14 mouse cellular contexts compared by ENCODE assay signal in the genomic region with DNA sequence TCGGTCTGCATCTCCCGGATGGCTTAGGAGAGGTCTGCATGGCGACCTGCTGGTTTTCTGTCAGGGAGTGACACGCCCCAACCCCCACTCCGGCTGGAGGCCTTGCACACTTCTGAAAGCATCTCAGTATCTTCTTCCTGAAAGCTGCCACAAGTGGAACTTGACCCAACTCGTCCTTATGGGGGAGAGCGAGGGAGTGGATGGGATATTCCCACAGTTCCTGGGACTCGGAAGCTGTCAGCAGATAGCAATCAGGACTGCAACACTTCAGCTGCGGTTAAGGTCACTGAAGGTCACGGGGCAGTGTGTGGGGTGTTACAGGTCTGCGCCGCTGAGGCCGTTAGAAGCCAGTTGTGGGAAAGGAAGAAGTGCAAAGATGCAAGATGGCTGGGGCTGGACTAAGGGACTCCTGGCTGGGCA. TPM values are rescaled to one million over a fixed set of nuclear protein-coding genes. Genes with fewer than 3 reads are reported as not detected.
DNase-seq lines count a peak whose midpoint lies in the region; ATAC-seq and TF ChIP-seq lines count a peak whose summit lies in the region.
"Had no signal": no experiment of that assay in that cellular context is flagged by ENCODE, and none has a peak within 500 bp of the region (broad histone marks: within the 10 kb centered on the region; RNA-seq: fewer than 3 reads in every experiment).

No protein-coding gene starts in this region.

- no peaks in the 10 kb centered on the region for H3K27me3 ChIP-seq in kidney, postnatal 0 days (ENCODE audit: insufficient read depth, low read length)
- H3K27me3 ChIP-seq in liver, embryonic 13.5 days, result no peaks in the 10 kb centered on the region
- H3K27me3 ChIP-seq: embryonic facial prominence, embryonic 12.5 days had no signal

- no peak for ATAC-seq in cerebellum, adult (ENCODE audit: insufficient number of reproducible peaks, low FRiP score, low TSS enrichment)
- ATAC-seq in kidney, postnatal 0 days (replicated peaks; ENCODE audit: low FRiP score, low read depth), result no peak
- no peak; the same call in 1 of the 2 replicates for ATAC-seq in liver, embryonic 13.5 days (ENCODE audit: low read depth)

- WGBS in kidney, postnatal 0 days, result 40% methylated on average over 13 of the region's 13 CpGs
- 27% methylated on average over 13 of the region's 13 CpGs for WGBS in liver, embryonic 13.5 days (ENCODE audit: insufficient replicate concordance)

- no peaks in the 10 kb centered on the region for H3K9me3 ChIP-seq in kidney, postnatal 0 days (replicated peaks; ENCODE audit: low read length)
- no peaks in the 10 kb centered on the region for H3K9me3 ChIP-seq in liver, embryonic 13.5 days (replicated peaks)
- H3K9me3 ChIP-seq: embryonic facial prominence, embryonic 12.5 days; forebrain, embryonic 12.5 days had no signal

- H3K4me1 ChIP-seq in kidney, postnatal 0 days (replicated peaks; ENCODE audit: insufficient read depth, low read length), result peaks cover 13% of the 10 kb centered on the region
- H3K4me1 ChIP-seq in liver, embryonic 13.5 days (replicated peaks), result peaks cover 82% of the 10 kb centered on the region

- TF ChIP-seq CTCF in kidney, postnatal 0 days (IDR thresholded peaks at IDR 0.05; ENCODE audit: low read depth), result no peak

- H3K36me3 ChIP-seq in kidney, postnatal 0 days (ENCODE audit: insufficient read depth, low read length), result no peaks in the 10 kb centered on the region
- H3K36me3 ChIP-seq in liver, embryonic 13.5 days, result no peaks in the 10 kb centered on the region
- H3K36me3 ChIP-seq: embryonic facial prominence, embryonic 12.5 days; forebrain, embryonic 12.5 days had no signal

- no peak overlapping the region for H3K27ac ChIP-seq in kidney, postnatal 0 days
- H3K27ac ChIP-seq in liver, embryonic 13.5 days, result no peak overlapping the region; the same call in 1 of the 2 replicates
- H3K27ac ChIP-seq: embryonic facial prominence, embryonic 12.5 days; forebrain, embryonic 12.5 days had no signal

- DNase-seq in cerebellum, adult 8-10 months, result peak; percentile 33
- peak; percentile 24 for DNase-seq in kidney, postnatal 0 days (ENCODE audit: low spot score)
- no peak for DNase-seq in kidney, adult 18-20 months
- DNase-seq in ZHBTc4 (ENCODE audit: low read depth, low spot score) (peak; percentile 68), adipocyte (ENCODE audit: low spot score) (no peak)
- no peak for DNase-seq in liver, embryonic 13.5 days
- DNase-seq in urinary bladder, postnatal 25 days (ENCODE audit: low spot score), result no peak
- DNase-seq: B cell, adult 2 months; gastrocnemius, postnatal 36 days; kidney, adult 11 months; right cerebral cortex, postnatal 4 days had no signal

- no peak overlapping the region for H3K9ac ChIP-seq in kidney, postnatal 0 days (ENCODE audit: low read depth, low read length)
- no peak overlapping the region for H3K9ac ChIP-seq in liver, embryonic 13.5 days
- H3K9ac ChIP-seq: embryonic facial prominence, embryonic 12.5 days had no signal

- no peak overlapping the region for H3K4me3 ChIP-seq in kidney, postnatal 0 days (replicated peaks; ENCODE audit: low read depth, low read length)
- H3K4me3 ChIP-seq in liver, embryonic 13.5 days (replicated peaks), result no peak overlapping the region
- H3K4me3 ChIP-seq: embryonic facial prominence, embryonic 12.5 days; forebrain, embryonic 12.5 days had no signal

- H3K4me2 ChIP-seq in kidney, postnatal 0 days (ENCODE audit: low read length), result no peak overlapping the region
- H3K4me2 ChIP-seq in liver, embryonic 13.5 days, result peak overlapping the region; percentile 13; the same call in 1 of the 2 replicates
- H3K4me2 ChIP-seq: embryonic facial prominence, embryonic 12.5 days; forebrain, embryonic 12.5 days had no signal

RNA-seq across cellular contexts. Expression of a gene that starts 6.3 kb away (rescaled TPM):
- polyA plus RNA-seq in kidney, postnatal 0 days (2015; fragmentation: Nextera tagmentation; extraction: Ambion mirVana), result 12.3 and 14.0 TPM in 2 replicates
- polyA plus RNA-seq in liver, embryonic 13.5 days (2015; fragmentation: Nextera tagmentation; extraction: Ambion mirVana), result 5.7 and 6.9 TPM in 2 replicates

RNA-seq across cellular contexts. Expression of a gene that starts 16.6 kb away (rescaled TPM):
- polyA plus RNA-seq in kidney, postnatal 0 days (2015; fragmentation: Nextera tagmentation; extraction: Ambion mirVana), result 30.7 and 32.3 TPM in 2 replicates
- 11.8 and 14.1 TPM in 2 replicates for polyA plus RNA-seq in liver, embryonic 13.5 days (2015; fragmentation: Nextera tagmentation; extraction: Ambion mirVana)

Comparison
In these comparisons a context has a peak if more than half of its experiments do, and no peak if none do; other contexts are left out.
1. DNase-seq: peak in cerebellum, adult 8-10 months (single experiment), kidney, postnatal 0 days (single experiment) and ZHBTc4 (single experiment); none in kidney, adult 18-20 months (single experiment), liver, embryonic 13.5 days (single experiment), adipocyte (single experiment) and urinary bladder, postnatal 25 days (single experiment).